Mouse (Mus musculus) hindbrain, embryonic 12.5 days (tissue): Measurements from ENCODE around the gene Cradd. TPM values are rescaled to one million over a fixed set of nuclear protein-coding genes. Genes with fewer than 3 reads are reported as not detected.
A peak's percentile ranks its signal among the peaks of the same experiment; 100 is the strongest.

Experiments
- ATAC-seq: fragments of 200-750 bp; cut with Nextera tagmentation; 2 replicates; pipeline ENCODE4 v1.8.0; 2017; ENCODE audit warnings: moderate TSS enrichment; ENCODE audit not compliant: low FRiP score
- H3K27ac ChIP-seq: fragments of 300-500 bp; sonication (generic); 2 replicates; pipeline ENCODE4 v1.5.1; 2016; ENCODE audit warnings: mild to moderate bottlenecking
- H3K27me3 ChIP-seq: fragments of 300-500 bp; sonication (generic); 2 replicates; pipeline ENCODE4 v1.6.1; 2016; ENCODE audit warnings: mild to moderate bottlenecking
- H3K36me3 ChIP-seq: fragments of 300-500 bp; sonication (generic); 2 replicates; pipeline ENCODE4 v1.6.1; 2016; ENCODE audit warnings: mild to moderate bottlenecking
- H3K4me1 ChIP-seq: fragments of 300-500 bp; sonication (generic); 2 replicates; pipeline ENCODE4 v1.6.1; 2016
- H3K4me2 ChIP-seq: fragments of 300-500 bp; sonication (generic); replicated peaks from 2 replicates; pipeline ENCODE4 v1.6.1; 2016; ENCODE audit warnings: mild to moderate bottlenecking
- H3K4me3 ChIP-seq: fragments of 300-500 bp; sonication (generic); 2 replicates; pipeline ENCODE4 v1.5.1; 2016; ENCODE audit warnings: mild to moderate bottlenecking
- H3K9ac ChIP-seq: fragments of 300-500 bp; sonication (generic); 2 replicates; pipeline ENCODE4 v1.6.1; 2016; ENCODE audit warnings: mild to moderate bottlenecking, moderate library complexity
- H3K9me3 ChIP-seq: fragments of 300-500 bp; sonication (generic); replicated peaks from 2 replicates; pipeline ENCODE4 v1.6.1; 2016; ENCODE audit warnings: mild to moderate bottlenecking
- WGBS: fragments of 180-500 bp; shearing (Covaris S2); methylation state at CpG from one replicate; pipeline ENCODE4 v1.1.7; 2016; 5-methylcytosine and 5-hydroxymethylcytosine counted together
- polyA plus RNA-seq: library from polyadenylated mRNA; unstranded; fragments of >200 nt; fragmentation: Nextera tagmentation; extraction: Ambion mirVana; gene quantifications from 2 replicates; pipeline ENCODE4 v1.2.1, GENCODE M21; 2016

Gene Cradd
- polyA plus RNA-seq, 1 experiment from 2014 or later = 12.4 TPM

DNA sequence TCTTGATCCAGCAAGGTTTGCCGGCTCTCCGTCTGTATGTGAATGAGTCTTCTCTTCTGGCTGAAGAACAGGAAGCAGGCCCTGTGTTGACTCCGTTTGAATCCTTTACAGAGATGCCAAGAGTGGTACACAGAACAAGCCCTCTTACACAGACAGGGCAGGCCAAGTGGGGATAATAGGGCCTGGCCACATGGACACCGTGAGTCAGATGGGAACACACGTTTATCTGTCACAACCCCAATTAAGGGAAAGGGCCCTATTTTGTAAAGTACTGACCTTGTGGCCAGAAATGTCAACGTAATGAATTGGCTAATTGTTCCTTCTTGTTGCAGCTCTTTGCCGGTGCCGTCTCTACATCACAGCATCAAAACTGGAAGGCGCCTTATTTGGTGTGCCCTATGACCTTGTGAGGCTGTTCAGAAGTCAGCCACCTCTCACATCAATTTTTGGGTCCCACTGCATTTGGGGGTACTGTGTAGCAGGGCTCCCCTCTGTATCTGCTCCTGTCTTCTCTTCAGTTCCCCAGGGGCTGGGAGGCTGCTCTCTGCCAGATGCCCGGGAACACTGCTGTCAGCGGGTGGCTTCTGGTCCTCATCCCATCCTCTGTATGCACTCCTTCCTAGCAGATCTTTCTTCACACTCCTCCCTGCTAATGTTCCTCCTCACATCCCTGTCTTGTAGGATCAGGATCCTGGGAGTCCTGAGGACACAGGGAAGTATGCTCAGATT lies 124.2 kb downstream of the Cradd start:
- Histone ChIP-seq H3K4me2 (no peak overlapping the region), H3K9me3 (no peaks in the 10 kb centered on the region), H3K36me3 (no peaks in the 10 kb centered on the region), H3K27ac (no peak overlapping the region), H3K27me3 (no peaks in the 10 kb centered on the region), H3K4me3 (no peak overlapping the region), H3K4me1 (peaks cover 12% of the 10 kb centered on the region), H3K9ac (no peak overlapping the region)
- no peak for ATAC-seq
- 47% methylated on average over 11 of the region's 11 CpGs for WGBS

DNA sequence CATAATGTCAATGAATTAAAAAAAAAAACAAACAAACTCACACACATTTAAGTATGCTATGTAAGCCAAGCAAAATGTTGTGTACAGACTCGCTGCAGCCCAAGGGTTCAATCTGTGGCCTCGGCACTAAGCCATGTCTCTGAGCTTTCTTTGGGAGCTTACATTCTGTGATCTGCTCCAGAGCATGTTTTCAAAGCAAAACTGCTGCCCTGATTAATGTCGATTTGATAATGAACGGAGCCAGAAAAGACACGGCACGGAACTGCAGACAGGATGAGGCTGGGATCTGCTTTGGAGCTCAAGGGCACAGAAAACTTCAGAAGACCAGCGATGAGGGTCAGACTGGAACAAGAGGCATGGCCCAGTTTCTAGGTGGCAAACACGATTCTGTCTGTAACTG lies 126.6 kb downstream of the Cradd start:
- no peaks in the 10 kb centered on the region for H3K27me3 ChIP-seq
- peaks cover 19% of the 10 kb centered on the region for H3K4me1 ChIP-seq
- no peak overlapping the region for H3K27ac ChIP-seq
- no peak for ATAC-seq
- no peak overlapping the region for H3K9ac ChIP-seq
- no peaks in the 10 kb centered on the region for H3K9me3 ChIP-seq
- 90% methylated on average over 8 of the region's 8 CpGs for WGBS
- no peak overlapping the region for H3K4me2 ChIP-seq
- no peak overlapping the region for H3K4me3 ChIP-seq
- no peaks in the 10 kb centered on the region for H3K36me3 ChIP-seq

DNA sequence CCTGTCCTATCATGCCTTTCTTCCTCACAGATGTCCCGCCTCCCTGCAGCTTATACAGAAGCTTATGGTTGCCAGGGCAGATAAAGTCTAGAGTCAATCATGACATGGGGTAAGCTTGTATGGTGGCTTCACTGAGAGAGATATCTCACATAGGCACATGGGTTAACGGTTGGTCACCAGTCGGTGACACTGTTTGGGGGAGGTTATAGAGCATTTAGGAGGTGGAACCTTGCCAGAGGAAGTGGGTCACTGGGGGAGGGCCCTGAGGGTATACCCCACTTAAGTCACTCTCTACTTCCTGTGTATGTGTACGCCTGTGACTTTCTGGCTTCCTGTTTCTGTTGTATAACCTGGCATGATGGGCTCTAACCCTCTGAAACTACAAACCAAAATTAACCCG lies 128.2 kb downstream of the Cradd start:
- Histone ChIP-seq H3K27ac (no peak overlapping the region), H3K4me2 (no peak overlapping the region), H3K4me3 (no peak overlapping the region), H3K36me3 (no peaks in the 10 kb centered on the region), H3K9me3 (no peaks in the 10 kb centered on the region), H3K27me3 (no peaks in the 10 kb centered on the region), H3K4me1 (peaks cover 19% of the 10 kb centered on the region), H3K9ac (no peak overlapping the region)
- 99% methylated on average over 5 of the region's 5 CpGs for WGBS
- no peak for ATAC-seq

DNA sequence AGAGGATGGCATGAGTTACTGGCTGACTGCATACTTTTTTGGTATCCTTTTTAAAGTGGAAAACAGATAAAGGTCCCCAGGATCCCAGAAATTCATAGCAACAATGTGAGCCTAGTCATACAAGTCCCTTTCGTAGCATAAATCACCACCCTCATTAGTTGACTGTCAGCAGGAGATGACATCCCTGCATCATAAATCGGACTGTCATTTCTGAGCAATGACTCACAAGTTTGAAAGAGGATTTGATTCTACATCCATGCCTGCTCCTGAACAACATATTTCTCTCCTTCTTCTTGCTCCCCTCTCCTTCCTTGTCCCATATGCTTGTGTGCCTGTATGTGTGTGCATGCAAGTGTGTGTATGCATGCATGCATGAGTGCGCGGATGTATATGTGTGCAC lies 129.2 kb downstream of the Cradd start:
- Histone ChIP-seq H3K4me2 (no peak overlapping the region), H3K27ac (no peak overlapping the region), H3K36me3 (no peaks in the 10 kb centered on the region), H3K4me1 (peaks cover 11% of the 10 kb centered on the region), H3K9me3 (no peaks in the 10 kb centered on the region), H3K9ac (no peak overlapping the region), H3K4me3 (no peak overlapping the region), H3K27me3 (no peaks in the 10 kb centered on the region)
- WGBS = 88% methylated on average over 4 of the region's 4 CpGs
- ATAC-seq = no peak

DNA sequence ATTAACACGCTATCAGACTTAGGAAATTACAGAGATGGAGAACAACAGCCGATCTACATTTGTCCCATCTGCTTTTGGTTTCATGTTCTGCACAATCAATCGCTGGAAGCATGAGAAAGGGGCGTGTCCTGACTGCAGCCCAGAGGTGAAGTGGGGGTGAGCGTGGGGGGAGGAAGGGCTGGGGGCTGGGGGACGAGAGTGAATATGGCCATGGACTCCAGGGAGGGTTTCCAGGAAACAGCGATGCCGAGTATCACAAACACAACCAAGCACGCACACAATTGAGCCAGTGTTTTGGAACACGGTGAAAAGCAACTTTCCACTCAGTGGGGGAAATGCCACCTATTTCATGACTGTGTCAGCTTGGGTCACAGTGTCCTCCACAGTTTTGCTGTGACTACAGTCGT lies 130.1 kb downstream of the Cradd start:
- no peaks in the 10 kb centered on the region for H3K27me3 ChIP-seq
- no peak overlapping the region for H3K27ac ChIP-seq
- no peak overlapping the region for H3K9ac ChIP-seq
- peaks cover 7% of the 10 kb centered on the region for H3K4me1 ChIP-seq
- WGBS = 59% methylated on average over 11 of the region's 11 CpGs
- no peak for ATAC-seq
- H3K4me3 ChIP-seq = no peak overlapping the region
- H3K36me3 ChIP-seq = no peaks in the 10 kb centered on the region
- H3K4me2 ChIP-seq = peak overlapping the region; percentile 11; the same call in 1 of the 2 replicates
- H3K9me3 ChIP-seq = no peaks in the 10 kb centered on the region

DNA sequence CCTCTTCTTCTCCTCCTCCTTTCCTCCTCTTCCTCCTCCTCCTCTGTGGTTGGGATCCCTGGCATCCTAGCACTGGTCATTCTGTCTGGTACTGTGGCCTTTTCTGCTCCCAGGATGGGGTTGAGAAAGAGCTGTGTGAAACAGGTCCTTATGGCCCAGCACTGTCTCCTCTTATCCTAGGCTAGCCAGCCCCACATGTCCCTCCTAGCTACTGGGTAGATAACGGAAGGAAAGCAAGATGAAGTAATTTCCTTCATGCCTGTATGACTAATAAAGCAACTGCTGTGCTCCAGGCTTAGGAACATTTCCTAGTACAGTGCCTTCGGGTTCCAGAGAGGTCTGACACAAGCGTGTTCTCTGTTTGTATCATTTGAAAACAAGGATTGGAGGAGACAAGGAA lies 132.1 kb downstream of the Cradd start:
- no peak overlapping the region for H3K9ac ChIP-seq
- H3K36me3 ChIP-seq = no peaks in the 10 kb centered on the region
- no peak for ATAC-seq
- no peaks in the 10 kb centered on the region for H3K27me3 ChIP-seq
- 75% methylated on average over 3 of the region's 3 CpGs for WGBS
- no peak overlapping the region for H3K4me3 ChIP-seq
- H3K9me3 ChIP-seq = 0 out of 2 replicates have a peak, but pooled peaks cover under 1% of the 10 kb centered on the region
- H3K27ac ChIP-seq = no peak overlapping the region
- H3K4me2 ChIP-seq = no peak overlapping the region
- peaks cover 7% of the 10 kb centered on the region for H3K4me1 ChIP-seq

DNA sequence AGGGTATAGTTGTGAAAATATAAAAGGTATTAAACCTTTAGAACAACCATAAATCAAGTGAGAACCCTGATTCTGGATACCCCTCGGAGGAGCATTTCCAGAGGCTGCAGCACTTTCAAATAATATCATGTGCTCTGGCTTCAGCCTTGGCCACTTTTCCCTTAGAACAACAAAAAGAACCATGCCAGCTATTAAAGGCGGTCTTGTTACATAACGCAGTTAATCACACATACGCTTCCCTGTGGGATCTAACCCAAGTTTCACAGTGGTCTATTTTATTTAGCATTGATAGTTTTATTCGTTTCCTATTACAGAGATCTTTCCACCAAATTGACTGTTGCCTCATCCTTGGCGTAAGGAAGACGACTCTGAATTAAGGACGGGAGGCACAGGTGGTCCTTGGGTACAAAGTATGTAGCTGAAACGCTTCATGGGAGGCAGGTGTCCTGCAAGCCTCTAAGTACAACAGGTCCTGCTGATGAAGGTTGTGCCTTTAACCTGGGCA lies 132.7 kb downstream of the Cradd start:
- Histone ChIP-seq H3K27ac (no peak overlapping the region), H3K27me3 (no peaks in the 10 kb centered on the region), H3K4me3 (no peak overlapping the region), H3K9ac (no peak overlapping the region), H3K36me3 (no peaks in the 10 kb centered on the region), H3K4me2 (no peak overlapping the region), H3K4me1 (peaks cover 7% of the 10 kb centered on the region), H3K9me3 (peaks cover 6% of the 10 kb centered on the region; the same call in 1 of the 2 replicates)
- 92% methylated on average over 9 of the region's 9 CpGs for WGBS
- no peak for ATAC-seq

DNA sequence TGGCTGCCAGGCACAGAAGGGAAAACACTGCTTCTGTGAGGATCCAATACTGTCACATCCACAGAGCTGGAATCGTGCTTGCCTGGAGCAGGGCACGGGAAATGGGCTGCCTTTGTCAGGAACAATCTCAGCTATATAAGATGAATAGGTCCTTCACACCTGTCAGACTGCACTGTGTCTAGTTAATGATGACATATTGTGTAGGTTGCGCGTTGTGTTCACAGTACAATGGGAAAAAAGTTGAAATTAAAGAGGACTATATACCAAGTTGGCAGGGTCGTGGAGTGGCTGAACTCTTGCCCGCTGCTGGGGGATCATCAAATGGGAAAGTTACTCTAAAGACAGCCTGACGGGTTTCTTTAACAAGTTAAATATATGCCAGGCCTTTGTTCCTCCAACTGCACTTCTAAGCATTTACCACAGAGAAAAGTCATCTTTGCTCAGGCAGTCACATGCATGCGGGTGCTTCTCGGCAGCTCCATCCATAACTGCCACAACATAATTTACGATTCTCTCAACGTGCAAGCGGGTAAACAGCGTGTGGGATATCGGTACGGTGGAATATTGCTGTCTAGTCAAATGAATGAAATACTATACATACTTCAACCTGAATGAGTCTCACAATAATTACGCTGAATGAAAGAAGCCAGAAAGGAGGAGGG lies 134.3 kb downstream of the Cradd start:
- peak; percentile 46; the same call in 1 of the 2 replicates for ATAC-seq
- 0 out of 2 replicates have a peak overlapping the region, but pooled peaks have one; percentile 12 for H3K27ac ChIP-seq
- H3K4me3 ChIP-seq = no peak overlapping the region
- peaks cover 7% of the 10 kb centered on the region for H3K4me1 ChIP-seq
- 66% methylated on average over 16 of the region's 16 CpGs for WGBS
- H3K36me3 ChIP-seq = no peaks in the 10 kb centered on the region
- no peak overlapping the region for H3K4me2 ChIP-seq
- H3K9me3 ChIP-seq = peaks cover 9% of the 10 kb centered on the region; the same call in 1 of the 2 replicates
- H3K27me3 ChIP-seq = no peaks in the 10 kb centered on the region
- H3K9ac ChIP-seq = no peak overlapping the region

DNA sequence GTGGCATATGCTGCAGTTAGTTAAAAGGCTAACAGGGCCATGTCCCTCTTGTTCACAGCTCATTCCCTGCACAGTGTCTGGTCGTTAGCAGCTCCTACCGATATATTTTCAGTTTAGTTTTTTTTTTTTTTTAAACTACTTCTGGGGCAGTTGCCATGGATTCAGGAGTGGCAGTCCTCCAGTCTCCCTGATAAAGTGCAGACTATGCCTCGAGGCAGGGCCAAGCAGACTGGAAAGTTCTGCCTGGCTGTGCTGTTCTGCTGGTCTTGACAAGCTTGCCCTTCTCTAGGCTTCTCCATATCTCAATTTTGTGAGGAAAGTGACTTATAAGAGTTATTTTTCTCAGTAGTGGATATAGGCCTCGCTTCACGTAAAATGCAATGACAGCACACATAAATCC lies 139.7 kb downstream of the Cradd start:
- H3K4me1 ChIP-seq = peaks cover 3% of the 10 kb centered on the region; the same call in 1 of the 2 replicates
- H3K36me3 ChIP-seq = no peaks in the 10 kb centered on the region
- H3K9ac ChIP-seq = no peak overlapping the region
- ATAC-seq = no peak
- peaks cover 9% of the 10 kb centered on the region; the same call in 1 of the 2 replicates for H3K9me3 ChIP-seq
- no peak overlapping the region for H3K27ac ChIP-seq
- H3K27me3 ChIP-seq = no peaks in the 10 kb centered on the region
- H3K4me2 ChIP-seq = no peak overlapping the region
- H3K4me3 ChIP-seq = no peak overlapping the region
- WGBS = 86% methylated on average over 5 of the region's 5 CpGs

DNA sequence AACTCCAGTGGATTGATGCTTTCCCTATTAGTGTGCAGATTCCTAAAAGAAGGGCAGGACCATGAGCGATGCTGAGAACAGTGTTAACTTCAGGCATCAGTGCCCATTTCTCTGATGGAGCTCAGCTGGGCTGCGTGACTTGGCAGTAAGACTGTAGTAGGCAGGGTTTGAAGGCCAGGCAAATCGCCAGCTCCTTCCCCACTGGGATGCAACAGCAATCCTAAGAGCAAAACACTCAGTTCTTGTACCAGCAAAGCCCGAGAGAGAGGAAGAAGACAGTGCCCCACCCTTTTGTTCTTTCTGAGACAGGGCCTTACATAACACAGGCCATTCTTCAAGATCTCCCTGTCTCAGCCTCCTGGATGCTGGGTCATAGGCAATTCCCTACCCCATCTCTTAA lies 140.9 kb downstream of the Cradd start:
- Histone ChIP-seq H3K4me3 (no peak overlapping the region), H3K9ac (no peak overlapping the region), H3K36me3 (no peaks in the 10 kb centered on the region), H3K27ac (no peak overlapping the region), H3K4me2 (no peak overlapping the region), H3K27me3 (no peaks in the 10 kb centered on the region), H3K9me3 (peaks cover 9% of the 10 kb centered on the region; the same call in 1 of the 2 replicates), H3K4me1 (peaks cover 3% of the 10 kb centered on the region; the same call in 1 of the 2 replicates)
- WGBS = 86% methylated on average over 4 of the region's 4 CpGs
- ATAC-seq = no peak

DNA sequence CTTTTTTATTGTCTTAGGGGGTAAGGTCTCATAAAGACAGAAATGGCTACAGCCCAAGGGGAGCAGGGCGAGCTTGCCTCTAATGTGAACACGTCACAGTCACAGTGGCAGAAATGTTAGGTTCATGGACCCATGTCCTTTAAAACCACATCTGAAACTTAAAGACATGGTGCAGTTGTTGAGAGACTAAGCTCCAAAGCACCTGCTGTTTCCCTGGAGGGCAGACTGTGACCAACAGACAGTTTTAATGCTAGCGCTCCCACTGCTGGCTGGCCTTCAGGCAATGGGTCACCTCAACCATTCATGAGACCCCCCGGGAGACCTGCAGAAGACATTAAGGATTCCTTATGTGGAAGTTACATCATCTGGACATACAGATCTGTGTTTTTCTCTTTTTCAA lies 141.5 kb downstream of the Cradd start:
- no peak overlapping the region for H3K4me3 ChIP-seq
- H3K4me2 ChIP-seq = no peak overlapping the region
- H3K4me1 ChIP-seq = peaks cover 3% of the 10 kb centered on the region; the same call in 1 of the 2 replicates
- 82% methylated on average over 4 of the region's 4 CpGs for WGBS
- no peaks in the 10 kb centered on the region for H3K27me3 ChIP-seq
- no peak overlapping the region for H3K27ac ChIP-seq
- peaks cover 9% of the 10 kb centered on the region; the same call in 1 of the 2 replicates for H3K9me3 ChIP-seq
- H3K36me3 ChIP-seq = no peaks in the 10 kb centered on the region
- H3K9ac ChIP-seq = no peak overlapping the region
- ATAC-seq = no peak

DNA sequence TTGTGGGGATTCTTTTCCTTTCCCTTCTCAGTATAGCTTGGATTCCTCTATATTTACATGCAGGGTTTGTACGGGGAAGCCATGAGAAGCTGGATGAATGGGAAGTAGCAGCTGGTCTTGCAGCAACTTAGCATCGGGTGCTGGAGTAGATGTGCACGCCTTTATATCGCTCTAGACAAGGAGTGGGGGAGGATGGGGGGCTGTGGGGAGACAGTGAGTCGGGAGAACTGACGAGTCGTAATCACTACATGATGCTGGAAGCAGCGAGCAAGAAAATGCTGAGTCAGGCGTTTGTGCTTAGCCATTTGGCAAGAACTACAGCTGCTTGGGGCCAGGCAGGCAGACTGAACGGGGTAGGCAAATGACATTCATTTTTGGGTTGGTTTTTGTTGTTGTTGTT lies 142.4 kb downstream of the Cradd start:
- Histone ChIP-seq H3K4me1 (peaks cover 7% of the 10 kb centered on the region; the same call in 1 of the 2 replicates), H3K4me3 (no peak overlapping the region), H3K27ac (no peak overlapping the region), H3K36me3 (no peaks in the 10 kb centered on the region), H3K9ac (no peak overlapping the region), H3K27me3 (peaks cover 3% of the 10 kb centered on the region; the same call in 1 of the 2 replicates), H3K4me2 (no peak overlapping the region), H3K9me3 (peaks cover 4% of the 10 kb centered on the region; the same call in 1 of the 2 replicates)
- ATAC-seq = no peak
- 63% methylated on average over 10 of the region's 10 CpGs for WGBS
